Mouse (Mus musculus) limb, embryonic 14.5 days (tissue): Measurements from ENCODE around the gene Rasal2. TPM values are rescaled to one million over a fixed set of nuclear protein-coding genes. Genes with fewer than 3 reads are reported as not detected.

Experiments used
- ATAC-seq: fragments of 200-750 bp; cut with Nextera tagmentation; 2 replicates; pipeline ENCODE4 v1.8.0; 2017; ENCODE audit warnings: low read depth, moderate number of reproducible peaks, moderate TSS enrichment; ENCODE audit not compliant: low FRiP score
- DNase-seq: peaks from one replicate; pipeline ENCODE4 v3.0.0-alpha.2; 2015; ENCODE audit warnings: low spot score
- H3K27ac ChIP-seq: fragments of 300-500 bp; sonication (generic); replicated peaks from 2 replicates; pipeline ENCODE4 v1.5.1; 2014; ENCODE audit warnings: low read depth, mild to moderate bottlenecking, low read length, moderate library complexity, mixed read lengths
- H3K27me3 ChIP-seq: fragments of 300-500 bp; sonication (generic); 2 replicates; pipeline ENCODE4 v1.6.1; 2014; ENCODE audit warnings: low read length, mixed read lengths; ENCODE audit not compliant: control insufficient read depth, insufficient read depth
- H3K36me3 ChIP-seq: fragments of 300-500 bp; sonication (generic); 2 replicates; pipeline ENCODE4 v1.6.1; 2014; ENCODE audit warnings: mild to moderate bottlenecking, low read length, moderate library complexity, mixed read lengths; ENCODE audit not compliant: control insufficient read depth, insufficient read depth
- H3K4me1 ChIP-seq: fragments of 300-500 bp; sonication (generic); 2 replicates; pipeline ENCODE4 v1.6.1; 2014; ENCODE audit warnings: antibody characterized with exemption, low read length, mixed read lengths; ENCODE audit not compliant: control insufficient read depth, insufficient read depth
- H3K4me2 ChIP-seq: fragments of 300-500 bp; sonication (generic); replicated peaks from 2 replicates; pipeline ENCODE4 v1.6.1; 2014; ENCODE audit warnings: low read depth, mild to moderate bottlenecking, low read length, moderate library complexity; ENCODE audit not compliant: severe bottlenecking
- H3K4me3 ChIP-seq: fragments of 300-500 bp; sonication (generic); replicated peaks from 2 replicates; pipeline ENCODE4 v1.5.1; 2014; ENCODE audit warnings: low read length
- H3K9ac ChIP-seq: fragments of 300-500 bp; sonication (generic); 2 replicates; pipeline ENCODE4 v1.6.1; 2014; ENCODE audit warnings: mild to moderate bottlenecking, low read depth, low read length, moderate library complexity; ENCODE audit not compliant: severe bottlenecking
- H3K9me3 ChIP-seq: fragments of 300-500 bp; sonication (generic); 2 replicates; pipeline ENCODE4 v1.6.1; 2016; ENCODE audit warnings: low read length; ENCODE audit not compliant: control insufficient read depth
- POLR2A ChIP-seq: fragments of 200-500 bp; IDR thresholded peaks from 2 replicates; pipeline ENCODE4 v1.8.0; 2012; ENCODE audit warnings: inconsistent platforms, mild to moderate bottlenecking, moderate library complexity, borderline replicate concordance; ENCODE audit not compliant: insufficient read depth, insufficient read length; ENCODE audit errors: extremely low read depth
- WGBS: fragments of 180-500 bp; shearing (Covaris S2); extraction: QIAGEN DNeasy Blood & Tissue Kit; methylation state at CpG from one replicate; pipeline ENCODE4 v1.1.7; 2014; 5-methylcytosine and 5-hydroxymethylcytosine counted together
- polyA plus RNA-seq, 2 experiments: library from polyadenylated mRNA; depleted of rRNA in 1 of 2; stranded (reverse) in 1 of 2; unstranded in 1 of 2; fragments of >200 nt; fragmentation: Nextera tagmentation in 1 of 2; extraction: Ambion mirVana in 1 of 2; gene quantifications; 2 replicates each; pipeline versions ENCODE4 v1.2.1 to v1.2.3; 2012 to 2014

Rasal2 gene
- polyA plus RNA-seq, 2 experiments = 5.4 to 10.2 TPM

DNA sequence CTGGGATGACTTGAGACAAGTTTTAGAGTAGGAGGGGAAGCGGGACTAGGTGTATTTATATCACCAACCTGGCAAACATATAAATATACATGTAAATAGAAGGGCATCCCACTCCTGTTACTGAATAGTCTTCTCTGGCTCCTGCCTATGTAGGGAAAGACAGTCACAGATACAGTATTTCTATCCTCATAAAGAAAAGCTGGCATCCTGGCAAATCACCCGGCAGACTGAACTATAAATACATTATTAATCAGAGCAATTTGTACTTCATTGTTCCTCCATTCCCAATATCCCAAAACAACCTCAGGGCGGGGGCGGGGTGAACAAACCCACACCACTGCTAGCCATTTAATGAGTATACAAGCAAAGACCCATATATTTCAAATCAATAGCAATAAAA, 26.7 kb upstream of the Rasal2 start:
- Histone ChIP-seq H3K9ac (no peak overlapping the region), H3K4me3 (no peak overlapping the region), H3K9me3 (no peaks in the 10 kb centered on the region), H3K4me1 (peaks cover 7% of the 10 kb centered on the region; the same call in 1 of the 2 replicates), H3K36me3 (no peaks in the 10 kb centered on the region), H3K27ac (no peak overlapping the region), H3K27me3 (no peaks in the 10 kb centered on the region), H3K4me2 (no peak overlapping the region)
- WGBS = 78% methylated on average over 4 of the region's 4 CpGs
- no peak for ATAC-seq
- TF ChIP-seq POLR2A = no peak
- DNase-seq = no peak

DNA sequence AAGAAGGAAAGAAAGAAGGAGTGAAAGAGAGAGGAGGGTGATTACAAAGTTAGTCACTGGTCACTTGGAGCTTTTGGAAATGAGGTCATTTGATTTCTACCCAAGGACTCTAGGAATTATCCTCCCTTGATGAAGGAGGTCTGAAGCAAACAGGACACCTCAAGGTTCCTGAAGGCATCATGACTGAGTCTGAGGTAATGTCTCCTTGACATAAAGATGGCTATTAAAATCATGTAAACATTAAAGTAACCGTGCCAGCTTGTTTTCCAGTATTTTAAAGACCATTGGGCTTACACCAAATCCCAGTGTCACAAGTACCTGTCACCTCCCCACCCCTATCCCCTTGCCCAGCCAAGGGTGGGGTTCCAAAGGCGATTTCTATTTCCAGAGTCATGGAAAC, 25.9 kb upstream of the Rasal2 start:
- WGBS = 74% methylated on average over 2 of the region's 2 CpGs
- Histone ChIP-seq H3K36me3 (no peaks in the 10 kb centered on the region), H3K9ac (no peak overlapping the region), H3K27me3 (no peaks in the 10 kb centered on the region), H3K4me3 (no peak overlapping the region), H3K4me2 (no peak overlapping the region), H3K9me3 (no peaks in the 10 kb centered on the region), H3K27ac (no peak overlapping the region), H3K4me1 (peaks cover 4% of the 10 kb centered on the region; the same call in 1 of the 2 replicates)
- DNase-seq (no peak), ATAC-seq (no peak)
- no peak for TF ChIP-seq POLR2A

DNA sequence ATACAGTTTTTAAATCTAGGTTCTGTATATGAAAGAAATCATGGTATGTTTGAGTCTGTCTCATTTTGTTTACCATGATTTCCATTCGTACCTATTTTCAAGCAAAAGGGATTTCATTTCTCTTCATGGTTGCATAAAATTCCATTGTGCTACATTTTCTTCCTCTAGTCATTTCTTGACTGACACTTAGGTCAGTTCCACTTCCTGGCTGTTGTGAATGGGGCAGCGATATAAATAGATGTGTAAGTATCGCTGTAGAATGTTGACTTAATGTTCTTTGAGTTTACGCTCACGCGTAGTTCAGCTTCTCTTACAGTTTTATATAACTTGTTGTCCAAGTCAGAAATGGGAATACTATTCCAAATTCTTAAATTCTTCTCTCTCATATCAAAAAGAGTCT, 23.5 kb upstream of the Rasal2 start:
- no peaks in the 10 kb centered on the region for H3K36me3 ChIP-seq
- no peak overlapping the region for H3K4me3 ChIP-seq
- H3K4me2 ChIP-seq = no peak overlapping the region
- DNase-seq (no peak), ATAC-seq (no peak)
- no peak overlapping the region for H3K27ac ChIP-seq
- 91% methylated on average over 6 of the region's 6 CpGs for WGBS
- H3K9ac ChIP-seq = no peak overlapping the region
- H3K4me1 ChIP-seq = no peaks in the 10 kb centered on the region
- TF ChIP-seq POLR2A = no peak
- H3K27me3 ChIP-seq = no peaks in the 10 kb centered on the region
- no peaks in the 10 kb centered on the region for H3K9me3 ChIP-seq

DNA sequence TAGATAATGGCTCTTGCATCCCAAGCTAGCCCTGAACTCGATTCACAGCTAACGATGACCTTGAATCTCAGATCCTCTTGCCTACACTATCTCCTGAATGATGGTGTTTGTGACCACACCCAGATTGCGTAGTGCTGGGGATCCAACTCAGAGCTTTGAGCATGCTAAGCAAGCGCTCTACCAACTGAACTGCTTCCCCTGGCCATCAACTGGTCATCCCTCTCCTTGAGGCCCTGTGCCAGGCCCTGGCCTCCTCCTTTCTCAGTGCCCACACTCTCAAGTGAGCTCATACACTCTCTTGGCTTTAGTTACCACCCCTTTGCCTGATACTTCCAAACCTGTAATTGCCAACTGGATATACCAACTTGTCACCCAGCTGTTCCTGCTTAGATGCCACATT, 22.0 kb upstream of the Rasal2 start:
- no peak overlapping the region for H3K27ac ChIP-seq
- no peak overlapping the region for H3K4me2 ChIP-seq
- no peaks in the 10 kb centered on the region for H3K27me3 ChIP-seq
- DNase-seq (no peak), ATAC-seq (no peak)
- no peak overlapping the region for H3K4me3 ChIP-seq
- no peaks in the 10 kb centered on the region for H3K9me3 ChIP-seq
- no peak overlapping the region for H3K9ac ChIP-seq
- no peaks in the 10 kb centered on the region for H3K36me3 ChIP-seq
- no peak for TF ChIP-seq POLR2A
- H3K4me1 ChIP-seq = no peaks in the 10 kb centered on the region
- WGBS = 92% methylated on average over 4 of the region's 4 CpGs

DNA sequence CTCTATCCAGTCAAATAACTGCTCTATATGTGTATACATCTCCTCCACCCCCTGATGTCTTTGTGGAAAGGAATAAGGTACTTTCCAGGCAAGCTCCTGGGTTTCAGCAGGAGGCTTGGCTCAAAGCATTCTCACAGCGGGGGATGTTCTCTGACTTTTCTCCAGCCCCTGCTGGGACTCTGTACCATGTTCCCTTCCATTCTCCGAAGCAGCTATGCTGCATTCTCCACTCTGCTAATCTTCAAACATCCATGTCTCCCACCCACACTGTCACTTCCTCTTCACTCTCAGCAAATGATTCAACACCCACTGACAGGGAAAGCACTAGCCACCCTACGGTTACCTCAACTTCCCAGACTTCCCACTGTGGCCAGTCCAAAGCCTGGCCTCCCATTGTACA, 20.9 kb upstream of the Rasal2 start:
- no peak for DNase-seq
- Histone ChIP-seq H3K36me3 (no peaks in the 10 kb centered on the region), H3K27me3 (no peaks in the 10 kb centered on the region), H3K4me2 (no peak overlapping the region), H3K27ac (no peak overlapping the region), H3K4me3 (no peak overlapping the region), H3K4me1 (no peaks in the 10 kb centered on the region), H3K9me3 (no peaks in the 10 kb centered on the region), H3K9ac (no peak overlapping the region)
- TF ChIP-seq POLR2A = no peak
- 53% methylated on average over 3 of the region's 3 CpGs for WGBS
- no peak for ATAC-seq

DNA sequence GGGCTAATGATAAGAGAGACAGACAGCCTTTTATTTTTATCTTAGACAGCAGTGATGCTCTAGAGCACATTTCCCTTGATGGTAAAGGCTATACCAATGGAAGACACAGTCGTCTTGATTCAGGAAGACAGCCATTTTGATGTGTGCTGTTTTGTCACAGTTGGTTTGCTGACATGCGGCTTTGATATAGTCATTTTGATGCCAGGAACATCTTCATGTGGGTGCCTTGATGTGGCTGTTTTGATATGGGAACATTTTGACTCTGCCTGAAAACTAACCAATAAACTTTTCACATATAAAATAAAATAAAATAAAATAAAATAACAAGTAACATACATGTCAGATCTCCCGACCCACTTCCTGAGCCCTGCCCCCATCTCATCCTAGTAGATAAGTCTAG, 16.0 kb upstream of the Rasal2 start:
- Histone ChIP-seq H3K9ac (no peak overlapping the region), H3K27me3 (no peaks in the 10 kb centered on the region), H3K27ac (no peak overlapping the region), H3K4me3 (no peak overlapping the region), H3K9me3 (no peaks in the 10 kb centered on the region), H3K4me1 (no peaks in the 10 kb centered on the region), H3K4me2 (no peak overlapping the region), H3K36me3 (no peaks in the 10 kb centered on the region)
- no peak for TF ChIP-seq POLR2A
- DNase-seq (no peak), ATAC-seq (no peak)
- WGBS = 90% methylated on average over 3 of the region's 3 CpGs
